Mouse (Mus musculus) heart, embryonic 12.5 days (tissue): ENCODE data around the gene Treh. TPM values are rescaled to one million over a fixed set of nuclear protein-coding genes. Genes with fewer than 3 reads are reported as not detected.

ENCODE experiments used
- ATAC-seq: fragments of 200-750 bp; cut with Nextera tagmentation; 2 replicates; pipeline ENCODE4 v1.8.0; 2017; ENCODE audit warnings: moderate TSS enrichment, moderate library complexity; ENCODE audit not compliant: insufficient number of reproducible peaks, low FRiP score
- H3K27ac ChIP-seq: fragments of 300-500 bp; sonication (generic); 2 replicates; pipeline ENCODE4 v1.5.1; 2016; ENCODE audit warnings: mild to moderate bottlenecking, moderate library complexity; ENCODE audit not compliant: poor library complexity, severe bottlenecking
- H3K27me3 ChIP-seq: fragments of 300-500 bp; sonication (generic); replicated peaks from 2 replicates; pipeline ENCODE4 v1.6.1; 2016; ENCODE audit warnings: mild to moderate bottlenecking, moderate library complexity
- H3K36me3 ChIP-seq: fragments of 300-500 bp; sonication (generic); 2 replicates; pipeline ENCODE4 v1.6.1; 2016; ENCODE audit warnings: mild to moderate bottlenecking, moderate library complexity
- H3K4me1 ChIP-seq: fragments of 300-500 bp; sonication (generic); replicated peaks from 2 replicates; pipeline ENCODE4 v1.6.1; 2016; ENCODE audit warnings: mild to moderate bottlenecking
- H3K4me2 ChIP-seq: fragments of 300-500 bp; sonication (generic); 2 replicates; pipeline ENCODE4 v1.6.1; 2016; ENCODE audit warnings: mild to moderate bottlenecking, moderate library complexity
- H3K4me3 ChIP-seq: fragments of 300-500 bp; sonication (generic); 2 replicates; pipeline ENCODE4 v1.5.1; 2016; ENCODE audit warnings: mild to moderate bottlenecking
- H3K9ac ChIP-seq: fragments of 300-500 bp; sonication (generic); 2 replicates; pipeline ENCODE4 v1.6.1; 2016; ENCODE audit warnings: mild to moderate bottlenecking, moderate library complexity
- H3K9me3 ChIP-seq: fragments of 300-500 bp; sonication (generic); replicated peaks from 2 replicates; pipeline ENCODE4 v1.6.1; 2016; ENCODE audit warnings: mild to moderate bottlenecking, moderate library complexity
- WGBS: fragments of 180-500 bp; shearing (Covaris S2); methylation state at CpG from one replicate; pipeline ENCODE4 v1.1.7; 2016; 5-methylcytosine and 5-hydroxymethylcytosine counted together
- polyA plus RNA-seq: library from polyadenylated mRNA; unstranded; fragments of >200 nt; fragmentation: Nextera tagmentation; extraction: Ambion mirVana; gene quantifications from 2 replicates; pipeline ENCODE4 v1.2.1, GENCODE M21; 2016

The Treh gene
- polyA plus RNA-seq, 1 experiment from 2014 or later: not detected

DNA sequence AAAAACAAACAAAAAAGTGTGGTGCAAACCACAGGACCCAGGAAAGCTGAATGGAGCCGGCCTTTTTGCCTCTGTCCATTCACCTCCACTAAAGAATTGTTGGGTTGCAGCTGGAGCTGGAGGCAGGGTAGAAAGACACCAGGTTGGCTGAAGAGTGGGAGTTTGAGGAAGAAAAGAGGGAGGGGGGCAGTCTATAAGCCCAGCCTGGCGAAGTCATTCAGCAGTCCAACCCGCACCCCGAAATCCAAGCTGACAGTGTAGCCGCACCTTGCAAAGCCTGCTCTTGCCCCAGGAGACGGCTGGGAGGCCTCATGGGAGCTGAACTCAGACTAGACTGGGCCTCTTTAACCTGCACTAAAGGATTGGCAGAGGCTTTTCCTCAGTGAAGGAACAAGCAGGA, 62.9 kb downstream of the Treh start:
- peaks cover 30% of the 10 kb centered on the region for H3K4me1 ChIP-seq
- H3K27me3 ChIP-seq: no peaks in the 10 kb centered on the region
- H3K27ac ChIP-seq: no peak overlapping the region
- H3K9ac ChIP-seq: no peak overlapping the region
- H3K4me3 ChIP-seq: no peak overlapping the region
- WGBS: 82% methylated on average over 6 of the region's 6 CpGs
- no peak overlapping the region for H3K4me2 ChIP-seq
- H3K9me3 ChIP-seq: no peaks in the 10 kb centered on the region
- peaks cover 4% of the 10 kb centered on the region; the same call in 1 of the 2 replicates for H3K36me3 ChIP-seq
- ATAC-seq: no peak

Other genes starting within 250 kb of the Treh start
- gene Foxr1, start 232.1 kb upstream of the Treh start, polyA plus RNA-seq: not detected in 2 replicates
- gene Upk2, start 218.3 kb upstream of the Treh start, polyA plus RNA-seq: 0.42 TPM in 1 of 2 replicates, not detected in the other
- 11.3 and 12.3 TPM in 2 replicates for gene Bcl9l, start 190.4 kb upstream of the Treh start, polyA plus RNA-seq
- gene Cxcr5, start 111.4 kb upstream of the Treh start, polyA plus RNA-seq: not detected in 2 replicates
- gene Ddx6, start 68.3 kb upstream of the Treh start, polyA plus RNA-seq: 12.4 and 13.5 TPM in 2 replicates
- 34.8 and 36.9 TPM in 2 replicates for gene Phldb1, start 62.0 kb downstream of the Treh start, polyA plus RNA-seq
- gene Arcn1, start 94.6 kb downstream of the Treh start, polyA plus RNA-seq: 151 and 160 TPM in 2 replicates
- gene Ift46, start 94.7 kb downstream of the Treh start, polyA plus RNA-seq: 63.1 and 71.9 TPM in 2 replicates
- 2.2 and 2.4 TPM in 2 replicates for gene Tmem25, start 126.1 kb downstream of the Treh start, polyA plus RNA-seq
- gene Ttc36, start 129.8 kb downstream of the Treh start, polyA plus RNA-seq: not detected in 2 replicates
- gene Kmt2a, start 208.1 kb downstream of the Treh start, polyA plus RNA-seq: 11.9 and 12.0 TPM in 2 replicates
- gene Atp5l, start 247.5 kb downstream of the Treh start, polyA plus RNA-seq: 924 and 963 TPM in 2 replicates